Mouse (Mus musculus): ENCODE measurements around the gene Bphl. TPM values are rescaled to one million over a fixed set of nuclear protein-coding genes. Genes with fewer than 3 reads are reported as not detected.

Bphl gene
- polyA plus RNA-seq (2017; shearing (Covaris generic)) = 10 to 100 TPM; 30.8 to 37.4 TPM

DNA sequence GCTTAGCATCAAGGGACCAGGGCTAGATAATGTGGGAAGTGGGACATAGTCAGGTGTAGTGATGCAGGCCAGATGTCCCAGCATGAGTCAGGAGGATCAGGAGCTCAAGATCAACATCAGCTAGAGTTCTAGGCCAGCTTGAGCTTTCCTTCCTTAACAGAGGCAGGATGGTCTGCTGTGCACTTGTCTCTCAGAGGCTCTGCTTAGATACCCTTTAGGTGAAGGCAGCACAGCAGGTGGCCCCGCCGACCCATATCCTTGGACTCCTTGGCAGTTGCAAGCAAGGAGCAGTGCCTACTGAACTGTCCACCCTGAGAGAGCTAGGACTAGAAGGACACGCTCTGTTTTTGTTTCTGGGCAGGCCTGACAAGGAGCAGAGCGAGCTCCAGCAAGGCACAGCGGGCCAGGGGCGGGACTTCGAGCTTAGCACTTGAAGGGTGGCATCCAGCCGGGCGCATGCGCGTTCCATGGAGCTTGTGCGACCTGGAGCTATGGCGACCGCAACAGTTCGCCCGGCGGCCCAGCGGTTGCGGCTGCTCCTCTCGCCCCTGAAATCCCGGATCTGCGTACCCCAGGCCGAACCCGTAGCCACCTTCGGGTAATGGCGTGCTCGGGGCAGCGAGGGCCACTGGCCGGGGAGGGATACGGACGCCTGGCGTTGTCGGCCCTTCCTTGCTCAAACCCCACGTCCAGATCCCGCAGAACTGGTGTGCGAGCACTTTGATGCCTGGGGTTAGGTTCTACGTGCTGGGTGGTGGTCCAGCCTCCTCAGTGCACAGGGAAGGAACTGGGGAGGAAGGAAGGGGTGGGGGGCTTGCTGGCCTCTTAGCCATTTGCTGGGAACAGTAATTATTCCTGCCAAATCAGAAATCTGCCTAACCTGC, at the start of gene Bphl:
TSS of gene Bphl (plus strand) at position 426 of the 884 bp plus-strand sequence.

DNA sequence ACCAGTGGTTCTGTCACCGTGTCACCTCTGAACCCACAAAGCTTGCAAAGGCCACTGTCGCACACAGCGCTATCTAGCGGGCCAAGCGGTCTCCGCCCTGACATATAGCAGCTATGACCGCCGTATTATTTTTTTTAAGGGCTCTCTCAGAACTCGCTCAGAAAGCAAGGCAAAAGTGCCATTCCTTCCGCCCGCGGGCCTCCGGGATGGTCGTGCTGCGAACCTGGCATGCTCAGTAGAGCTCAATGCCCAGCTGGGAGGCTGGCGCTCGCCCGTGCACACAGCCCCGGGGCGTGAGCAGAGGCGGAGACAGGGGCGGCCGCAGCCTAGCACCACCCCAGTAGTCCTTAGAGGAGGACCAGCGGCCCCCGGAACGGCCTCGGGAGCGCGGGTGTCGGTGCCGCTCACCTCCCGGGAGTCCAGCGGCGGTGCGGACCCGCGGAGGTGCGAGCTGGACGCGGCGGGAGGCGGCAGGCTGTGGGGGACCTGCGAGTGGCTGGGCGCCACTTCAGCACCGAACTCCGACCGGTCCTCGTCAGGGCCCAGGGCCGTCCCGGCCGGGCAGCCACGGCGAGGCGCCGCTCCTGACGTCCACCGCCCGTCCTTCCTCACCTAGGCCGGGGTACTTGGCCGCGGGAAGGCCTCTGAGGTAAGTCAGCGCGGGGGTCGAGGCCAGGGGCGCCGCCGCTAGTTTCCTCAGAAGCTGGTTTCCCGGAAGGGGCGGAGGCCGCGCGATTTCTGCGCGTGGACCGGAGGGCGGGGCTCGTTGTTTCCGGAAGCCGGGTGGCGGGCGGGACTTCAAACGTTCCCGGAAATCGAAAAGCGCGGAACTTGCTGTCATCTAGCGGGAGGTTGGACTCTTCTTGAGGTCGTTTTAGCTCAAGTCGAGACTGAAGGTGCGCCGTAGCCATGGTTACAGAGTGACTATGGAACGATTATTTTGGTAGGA, 35.1 kb upstream of the Bphl start, which contains the start of the genes Ripk1 and Serpinb6a:
TSS of gene Ripk1 (plus strand) at position 306 of the 949 bp plus-strand sequence.
TSS of gene Serpinb6a (minus strand) at position 737 of the 949 bp plus-strand sequence.

GRCm38 (mm10) chr13:34077492-34078271, 40.3 kb downstream of the Bphl start, which contains the start of gene Tubb2a:
Tubb2a (minus strand) TSS chr13:34078007.

Other genes with a start within 250 kb of the Bphl start
- gene Serpinb6e, start 194.2 kb upstream of the Bphl start, polyA plus RNA-seq (2017; shearing (Covaris generic)) = under 1 TPM; 0.11 to 0.24 TPM
- under 1 TPM in 1 of 2 experiments, not detected in 1; 0.17 TPM for gene Serpinb6c, start 131.9 kb upstream of the Bphl start, polyA plus RNA-seq (2017; shearing (Covaris generic))
- 10 to 100 TPM in 1 of 2 experiments, 1 to 10 TPM in 1; 6.5 to 21.9 TPM for gene Nqo2, start 72.9 kb upstream of the Bphl start, polyA plus RNA-seq (2017; shearing (Covaris generic))
- gene Ripk1, start 35.2 kb upstream of the Bphl start, polyA plus RNA-seq (2017; shearing (Covaris generic)) = 10 to 100 TPM; 62.3 to 82.3 TPM
- gene Serpinb6a, start 34.8 kb upstream of the Bphl start, polyA plus RNA-seq (2017; shearing (Covaris generic)) = 10 to 100 TPM; 44.3 to 54.0 TPM
- 10 to 100 TPM; 12.1 to 18.0 TPM for gene Tubb2a, start 40.4 kb downstream of the Bphl start, polyA plus RNA-seq (2017; shearing (Covaris generic))
- 1 to 10 TPM in 1 of 2 experiments, under 1 TPM in 1; 0.78 to 1.2 TPM for gene Tubb2b, start 92.9 kb downstream of the Bphl start, polyA plus RNA-seq (2017; shearing (Covaris generic))
- 10 to 100 TPM; 53.1 to 58.5 TPM for gene Psmg4, start 125.4 kb downstream of the Bphl start, polyA plus RNA-seq (2017; shearing (Covaris generic))